Mouse (Mus musculus): ENCODE data around the gene Cab39l. TPM values are rescaled to one million over a fixed set of nuclear protein-coding genes. Genes with fewer than 3 reads are reported as not detected.
A peak's percentile ranks its signal among the peaks of the same experiment; 100 is the strongest.

Gene Cab39l
- polyA plus RNA-seq, 1 experiment from 2014 or later, result 28.0 TPM

- no peaks in the 10 kb centered on the region for H3K4me1 ChIP-seq (replicated peaks; ENCODE audit: control insufficient read depth, insufficient read depth)
- TF ChIP-seq CTCF (IDR thresholded peaks at IDR 0.05; ENCODE audit: low read depth), result no peak
- TF ChIP-seq EP300 (optimal IDR thresholded peaks at IDR 0.05), result no peak
- H3K27me3 ChIP-seq (ENCODE audit: control insufficient read depth, insufficient read depth, low read length), result no peaks in the 10 kb centered on the region
- peak overlapping the region; percentile 56 for H3K4me3 ChIP-seq (ENCODE audit: low read depth, low read length)
- DNase-seq (ENCODE audit: low spot score) (no peak), ATAC-seq (ENCODE audit: low FRiP score, low TSS enrichment) (no peak)
- no peak overlapping the region for H3K9ac ChIP-seq (ENCODE audit: low read length)
- 50% methylated on average over 9 of the region's 9 CpGs for WGBS
- no peak overlapping the region for H3K27ac ChIP-seq (replicated peaks)
- H3K4me2 ChIP-seq (replicated peaks; ENCODE audit: low read depth), result peak overlapping the region; percentile 85; the same call in 1 of the 2 replicates
- H3K36me3 ChIP-seq (ENCODE audit: control insufficient read depth, insufficient read depth, low read length), result no peaks in the 10 kb centered on the region
- H3K9me3 ChIP-seq (ENCODE audit: control insufficient read depth, low read length), result no peaks in the 10 kb centered on the region
Measured at GRCm38 (mm10) chr14:59627142-59627680, 186.4 kb downstream of the Cab39l start.

DNA sequence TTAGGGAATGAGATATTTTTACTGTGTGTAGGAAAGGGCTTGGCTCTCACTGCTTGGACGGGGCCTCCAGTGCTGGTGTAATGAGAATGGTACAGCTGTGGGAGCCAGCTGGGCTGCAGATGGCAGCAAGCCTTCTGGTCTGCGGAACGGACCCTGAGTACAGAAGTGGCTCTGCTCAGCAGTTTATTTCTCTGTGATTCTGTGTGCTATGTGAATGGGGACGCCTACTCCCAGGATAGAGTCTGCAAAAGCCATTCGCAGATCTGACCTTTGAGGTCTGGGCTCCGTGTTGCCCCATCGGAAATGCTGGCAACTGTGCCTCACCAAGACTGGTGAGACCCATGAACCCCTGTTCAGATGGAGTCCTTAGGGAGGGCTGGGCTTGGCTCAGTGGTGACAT, 187.1 kb downstream of the Cab39l start:
- TF ChIP-seq EP300 (optimal IDR thresholded peaks at IDR 0.05), result no peak
- TF ChIP-seq CTCF (IDR thresholded peaks at IDR 0.05; ENCODE audit: low read depth), result no peak; the same call in 1 of the 2 replicates
- no peak for ATAC-seq (ENCODE audit: low FRiP score, low TSS enrichment)

GRCm38 (mm10) chr14:59629308-59629707, 188.5 kb downstream of the Cab39l start:
- Histone ChIP-seq H3K36me3 (ENCODE audit: control insufficient read depth, insufficient read depth, low read length) (no peaks in the 10 kb centered on the region), H3K27ac (replicated peaks) (no peak overlapping the region), H3K4me1 (replicated peaks; ENCODE audit: control insufficient read depth, insufficient read depth) (no peaks in the 10 kb centered on the region), H3K4me3 (ENCODE audit: low read depth, low read length) (no peak overlapping the region), H3K9ac (ENCODE audit: low read length) (no peak overlapping the region), H3K27me3 (ENCODE audit: control insufficient read depth, insufficient read depth, low read length) (no peaks in the 10 kb centered on the region), H3K4me2 (replicated peaks; ENCODE audit: low read depth) (no peak overlapping the region), H3K9me3 (ENCODE audit: control insufficient read depth, low read length) (no peaks in the 10 kb centered on the region)
- TF ChIP-seq CTCF (IDR thresholded peaks at IDR 0.05; ENCODE audit: low read depth) (no peak), EP300 (optimal IDR thresholded peaks at IDR 0.05) (no peak)
- no peak for DNase-seq (ENCODE audit: low spot score)
- WGBS, result 88% methylated on average over 15 of the region's 15 CpGs
- no peak for ATAC-seq (ENCODE audit: low FRiP score, low TSS enrichment)

More for the DNA sequence above, 187.1 kb downstream of the Cab39l start:
- H3K4me2 ChIP-seq (replicated peaks; ENCODE audit: low read depth), result peak overlapping the region; percentile 85; the same call in 1 of the 2 replicates
- DNase-seq (ENCODE audit: low spot score), result no peak
- H3K27ac ChIP-seq (replicated peaks), result no peak overlapping the region
- no peaks in the 10 kb centered on the region for H3K9me3 ChIP-seq (ENCODE audit: control insufficient read depth, low read length)
- H3K4me1 ChIP-seq (replicated peaks; ENCODE audit: control insufficient read depth, insufficient read depth), result no peaks in the 10 kb centered on the region
- no peaks in the 10 kb centered on the region for H3K27me3 ChIP-seq (ENCODE audit: control insufficient read depth, insufficient read depth, low read length)
- H3K36me3 ChIP-seq (ENCODE audit: control insufficient read depth, insufficient read depth, low read length), result no peaks in the 10 kb centered on the region
- no peak overlapping the region for H3K4me3 ChIP-seq (ENCODE audit: low read depth, low read length)
- H3K9ac ChIP-seq (ENCODE audit: low read length), result no peak overlapping the region
- WGBS, result 45% methylated on average over 7 of the region's 7 CpGs

DNA sequence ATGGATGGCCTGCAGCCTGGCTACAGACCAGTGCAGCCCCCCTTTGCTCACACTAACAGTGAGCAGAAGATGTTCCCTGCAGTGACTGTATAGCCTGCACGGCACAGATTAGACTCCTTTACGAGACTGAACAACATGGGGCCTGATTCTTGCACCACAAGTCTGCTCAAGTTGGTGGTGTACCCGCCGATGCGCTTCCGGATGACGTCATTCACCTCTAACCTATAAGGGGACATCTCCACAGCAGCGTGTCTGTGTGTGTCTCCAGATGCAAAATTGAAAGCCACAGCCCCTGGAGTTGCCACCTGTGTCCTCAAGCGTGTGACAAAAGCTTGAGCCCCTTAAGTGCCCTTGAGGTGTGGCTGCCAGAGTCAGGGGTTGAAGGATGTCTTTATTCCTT, 189.3 kb downstream of the Cab39l start:
- WGBS, result 91% methylated on average over 9 of the region's 9 CpGs
- H3K27ac ChIP-seq (replicated peaks), result no peak overlapping the region
- no peak overlapping the region for H3K9ac ChIP-seq (ENCODE audit: low read length)
- H3K4me3 ChIP-seq (ENCODE audit: low read depth, low read length), result no peak overlapping the region
- no peaks in the 10 kb centered on the region for H3K4me1 ChIP-seq (replicated peaks; ENCODE audit: control insufficient read depth, insufficient read depth)
- H3K36me3 ChIP-seq (ENCODE audit: control insufficient read depth, insufficient read depth, low read length), result no peaks in the 10 kb centered on the region
- H3K27me3 ChIP-seq (ENCODE audit: control insufficient read depth, insufficient read depth, low read length), result no peaks in the 10 kb centered on the region
- TF ChIP-seq CTCF (IDR thresholded peaks at IDR 0.05; ENCODE audit: low read depth), result no peak
- ATAC-seq (ENCODE audit: low FRiP score, low TSS enrichment) (no peak), DNase-seq (ENCODE audit: low spot score) (no peak)
- H3K9me3 ChIP-seq (ENCODE audit: control insufficient read depth, low read length), result no peaks in the 10 kb centered on the region
- no peak overlapping the region for H3K4me2 ChIP-seq (replicated peaks; ENCODE audit: low read depth)

DNA sequence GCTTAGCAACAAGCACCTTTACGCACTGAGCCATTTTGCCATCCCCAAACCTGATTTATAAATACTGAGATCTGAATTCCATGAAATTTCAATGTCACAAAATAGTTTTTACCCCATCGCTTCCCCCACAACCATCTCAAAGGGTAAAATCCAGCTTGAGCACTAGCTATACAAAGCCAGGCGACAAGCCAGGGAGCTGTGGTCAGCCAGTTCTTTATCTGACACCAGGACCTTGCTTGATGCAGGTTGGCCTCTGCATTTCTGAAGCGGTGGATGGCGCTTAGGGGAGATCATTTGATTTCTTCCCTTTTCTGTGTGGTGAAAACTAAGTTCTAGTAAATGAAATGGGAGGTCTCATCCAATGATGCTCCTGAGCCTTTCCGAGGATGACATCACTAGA, 191.3 kb downstream of the Cab39l start:
- Histone ChIP-seq H3K9me3 (ENCODE audit: control insufficient read depth, low read length) (no peaks in the 10 kb centered on the region), H3K9ac (ENCODE audit: low read length) (no peak overlapping the region), H3K27ac (replicated peaks) (no peak overlapping the region), H3K27me3 (ENCODE audit: control insufficient read depth, insufficient read depth, low read length) (no peaks in the 10 kb centered on the region), H3K4me2 (replicated peaks; ENCODE audit: low read depth) (no peak overlapping the region), H3K4me3 (ENCODE audit: low read depth, low read length) (no peak overlapping the region), H3K36me3 (ENCODE audit: control insufficient read depth, insufficient read depth, low read length) (no peaks in the 10 kb centered on the region), H3K4me1 (replicated peaks; ENCODE audit: control insufficient read depth, insufficient read depth) (no peaks in the 10 kb centered on the region)
- ATAC-seq (ENCODE audit: low FRiP score, low TSS enrichment) (no peak), DNase-seq (ENCODE audit: low spot score) (no peak)
- TF ChIP-seq EP300 (optimal IDR thresholded peaks at IDR 0.05), result no peak
- TF ChIP-seq CTCF (IDR thresholded peaks at IDR 0.05; ENCODE audit: low read depth), result no peak
- WGBS, result 97% methylated on average over 6 of the region's 6 CpGs

GRCm38 (mm10) chr14:59633295-59633898, 192.6 kb downstream of the Cab39l start:
- DNase-seq (ENCODE audit: low spot score) (no peak), ATAC-seq (ENCODE audit: low FRiP score, low TSS enrichment) (no peak; the same call in 1 of the 2 replicates)
- Histone ChIP-seq H3K4me3 (ENCODE audit: low read depth, low read length) (no peak overlapping the region), H3K9ac (ENCODE audit: low read length) (no peak overlapping the region), H3K36me3 (ENCODE audit: control insufficient read depth, insufficient read depth, low read length) (no peaks in the 10 kb centered on the region), H3K4me2 (replicated peaks; ENCODE audit: low read depth) (no peak overlapping the region), H3K27me3 (ENCODE audit: control insufficient read depth, insufficient read depth, low read length) (no peaks in the 10 kb centered on the region), H3K4me1 (replicated peaks; ENCODE audit: control insufficient read depth, insufficient read depth) (no peaks in the 10 kb centered on the region), H3K9me3 (ENCODE audit: control insufficient read depth, low read length) (no peaks in the 10 kb centered on the region), H3K27ac (replicated peaks) (no peak overlapping the region)
- 71% methylated on average over 5 of the region's 5 CpGs for WGBS
- no peak for TF ChIP-seq EP300 (optimal IDR thresholded peaks at IDR 0.05)
- TF ChIP-seq CTCF (IDR thresholded peaks at IDR 0.05; ENCODE audit: low read depth), result no peak
